Mouse (Mus musculus) stomach, embryonic 16.5 days (tissue): ENCODE results near the gene Tenm3. TPM values are rescaled to one million over a fixed set of nuclear protein-coding genes. Genes with fewer than 3 reads are reported as not detected.
A peak's percentile ranks its signal among the peaks of the same experiment; 100 is the strongest.

Source experiments
- ATAC-seq: fragments of 200-750 bp; cut with Nextera tagmentation; 2 replicates; pipeline ENCODE4 v1.8.0; 2017; ENCODE audit warnings: moderate number of reproducible peaks, moderate TSS enrichment; ENCODE audit not compliant: insufficient read depth, low FRiP score
- H3K27ac ChIP-seq: fragments of 300-500 bp; sonication (generic); 2 replicates; pipeline ENCODE4 v1.5.1; 2014; ENCODE audit warnings: low read length
- H3K27me3 ChIP-seq: fragments of 300-500 bp; sonication (generic); 2 replicates; pipeline ENCODE4 v1.6.1; 2014; ENCODE audit warnings: low read length, control low read depth, mixed read lengths; ENCODE audit not compliant: control insufficient read depth, insufficient read depth
- H3K36me3 ChIP-seq: fragments of 300-500 bp; sonication (generic); 2 replicates; pipeline ENCODE4 v1.6.1; 2014; ENCODE audit warnings: low read length; ENCODE audit not compliant: control insufficient read depth, insufficient read depth
- H3K4me1 ChIP-seq: fragments of 300-500 bp; sonication (generic); 2 replicates; pipeline ENCODE4 v1.6.1; 2014; ENCODE audit warnings: low read length, control low read depth, mixed read lengths; ENCODE audit not compliant: control insufficient read depth, insufficient read depth
- H3K4me2 ChIP-seq: fragments of 300-500 bp; sonication (generic); 2 replicates; pipeline ENCODE4 v1.6.1; 2014; ENCODE audit warnings: low read depth, low read length, mixed read lengths
- H3K4me3 ChIP-seq: fragments of 300-500 bp; sonication (generic); replicated peaks from 2 replicates; pipeline ENCODE4 v1.5.1; 2014; ENCODE audit warnings: mild to moderate bottlenecking, low read length
- H3K9ac ChIP-seq: fragments of 300-500 bp; sonication (generic); 2 replicates; pipeline ENCODE4 v1.6.1; 2014; ENCODE audit warnings: low read length
- H3K9me3 ChIP-seq: fragments of 300-500 bp; sonication (generic); replicated peaks from 2 replicates; pipeline ENCODE4 v1.6.1; 2016; ENCODE audit warnings: low read length, control low read depth; ENCODE audit not compliant: control insufficient read depth
- WGBS: fragments of 180-500 bp; shearing (Covaris S2); extraction: QIAGEN DNeasy Blood & Tissue Kit; methylation state at CpG from one replicate; pipeline ENCODE4 v1.1.7; 2014; 5-methylcytosine and 5-hydroxymethylcytosine counted together
- polyA plus RNA-seq: library from polyadenylated mRNA; unstranded; fragments of >200 nt; fragmentation: Nextera tagmentation; extraction: Ambion mirVana; gene quantifications from 2 replicates; pipeline ENCODE4 v1.2.1, GENCODE M21; 2015

Gene Tenm3
- polyA plus RNA-seq, 1 experiment from 2014 or later = 12.5 TPM

- no peak overlapping the region for H3K9ac ChIP-seq
- no peak overlapping the region for H3K4me2 ChIP-seq
- no peaks in the 10 kb centered on the region; the same call in 1 of the 2 replicates for H3K4me1 ChIP-seq
- no peak for ATAC-seq
- H3K27ac ChIP-seq = no peak overlapping the region
- no peaks in the 10 kb centered on the region for H3K36me3 ChIP-seq
- no peaks in the 10 kb centered on the region for H3K27me3 ChIP-seq
- no peak overlapping the region for H3K4me3 ChIP-seq
- 70% methylated on average over 8 of the region's 8 CpGs for WGBS
- no peaks in the 10 kb centered on the region for H3K9me3 ChIP-seq
These were observed 366.3 kb downstream of the Tenm3 start for GRCm38 (mm10) chr8:48477371-48477935.

- H3K27ac ChIP-seq = no peak overlapping the region
- no peaks in the 10 kb centered on the region for H3K36me3 ChIP-seq
- no peaks in the 10 kb centered on the region; the same call in 1 of the 2 replicates for H3K4me1 ChIP-seq
- H3K27me3 ChIP-seq = no peaks in the 10 kb centered on the region
- ATAC-seq = no peak
- no peak overlapping the region for H3K4me3 ChIP-seq
- no peak overlapping the region for H3K4me2 ChIP-seq
- 32% methylated on average over 1 of the region's 1 CpGs for whole genome bisulfite sequencing
- H3K9me3 ChIP-seq = no peaks in the 10 kb centered on the region
- H3K9ac ChIP-seq = no peak overlapping the region
These were observed 366.9 kb downstream of the Tenm3 start for GRCm38 (mm10) chr8:48476896-48477295.

DNA sequence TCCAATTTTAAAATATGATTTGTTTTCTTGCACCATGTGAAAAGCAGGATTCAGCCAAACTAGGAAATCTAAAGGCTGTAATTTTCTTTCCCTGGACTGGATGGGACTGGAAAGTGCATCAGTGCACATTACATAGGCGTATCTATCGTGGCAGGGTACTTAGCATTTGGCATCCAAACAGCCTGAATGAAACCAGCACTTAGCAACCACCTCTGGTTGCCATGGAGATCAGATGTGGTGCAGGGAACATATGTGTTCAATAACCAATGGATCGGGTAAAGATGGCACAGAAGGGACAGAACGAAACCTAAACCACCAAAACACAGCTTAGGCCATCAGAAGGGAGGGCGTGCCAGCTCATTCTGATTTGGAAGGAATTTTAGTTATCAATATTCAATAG, 376.1 kb downstream of the Tenm3 start:
- Histone ChIP-seq H3K4me1 (no peaks in the 10 kb centered on the region), H3K4me3 (no peak overlapping the region), H3K4me2 (no peak overlapping the region), H3K36me3 (no peaks in the 10 kb centered on the region), H3K27ac (no peak overlapping the region), H3K27me3 (no peaks in the 10 kb centered on the region), H3K9ac (no peak overlapping the region), H3K9me3 (no peaks in the 10 kb centered on the region)
- 87% methylated on average over 5 of the region's 5 CpGs for WGBS
- ATAC-seq = no peak

- ATAC-seq = 0 out of 2 replicates have a peak, but pooled peaks have one; percentile 17
These were observed 385.4 kb downstream of the Tenm3 start for GRCm38 (mm10) chr8:48458373-48458772.

DNA sequence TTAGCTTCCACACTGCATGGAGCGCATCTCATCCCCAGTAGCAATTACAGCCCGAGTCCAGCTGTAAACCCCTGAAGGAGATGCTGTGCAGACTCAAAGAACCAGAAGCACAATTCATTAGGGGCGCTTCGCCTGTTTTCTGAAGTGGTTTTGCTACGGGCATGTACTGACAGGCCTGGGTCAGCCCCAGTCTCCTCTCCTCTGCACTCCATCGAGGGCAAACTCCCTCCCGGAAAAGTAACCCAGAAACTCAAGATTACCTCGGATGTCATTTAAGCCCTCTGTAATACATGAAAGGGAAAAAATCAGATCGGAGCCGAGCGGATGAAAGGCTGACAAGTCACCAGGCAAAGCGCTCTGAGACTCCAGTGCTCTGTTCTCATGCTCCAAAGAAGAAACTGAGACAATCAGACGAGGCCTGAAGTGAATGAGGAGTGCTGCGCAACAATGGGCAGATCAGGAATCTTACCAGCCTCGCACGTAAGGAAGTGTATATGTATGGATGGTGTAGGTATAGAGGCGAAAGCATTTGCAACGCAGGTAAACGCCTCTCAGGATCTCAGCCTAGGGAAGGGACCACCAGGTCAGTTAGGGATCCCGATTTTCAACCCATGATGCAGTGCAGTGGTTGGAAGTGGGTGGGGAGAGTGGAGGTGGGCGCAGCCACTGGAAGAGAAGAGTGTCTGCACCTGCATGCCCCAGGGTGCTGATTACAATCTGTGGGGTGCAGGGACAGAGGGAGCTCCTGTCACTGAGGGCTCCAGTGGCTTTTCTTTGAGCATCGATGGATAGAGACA, 387.2 kb downstream of the Tenm3 start:
- H3K36me3 ChIP-seq = no peaks in the 10 kb centered on the region
- no peaks in the 10 kb centered on the region for H3K4me1 ChIP-seq
- H3K4me2 ChIP-seq = peak overlapping the region; percentile 25; the same call in 1 of the 2 replicates
- H3K27ac ChIP-seq = no peak overlapping the region
- no peak for ATAC-seq
- H3K9me3 ChIP-seq = no peaks in the 10 kb centered on the region
- H3K27me3 ChIP-seq = no peaks in the 10 kb centered on the region
- no peak overlapping the region for H3K4me3 ChIP-seq
- no peak overlapping the region for H3K9ac ChIP-seq
- 61% methylated on average over 22 of the region's 22 CpGs for WGBS

More at GRCm38 (mm10) chr8:48458373-48458772, 385.4 kb downstream of the Tenm3 start:
- no peaks in the 10 kb centered on the region for H3K27me3 ChIP-seq
- H3K4me3 ChIP-seq = no peak overlapping the region
- H3K9ac ChIP-seq = no peak overlapping the region
- no peaks in the 10 kb centered on the region for H3K4me1 ChIP-seq
- no peaks in the 10 kb centered on the region for H3K9me3 ChIP-seq
- H3K4me2 ChIP-seq = no peak overlapping the region
- 31% methylated on average over 5 of the region's 5 CpGs for WGBS
- no peaks in the 10 kb centered on the region for H3K36me3 ChIP-seq
- no peak overlapping the region for H3K27ac ChIP-seq

DNA sequence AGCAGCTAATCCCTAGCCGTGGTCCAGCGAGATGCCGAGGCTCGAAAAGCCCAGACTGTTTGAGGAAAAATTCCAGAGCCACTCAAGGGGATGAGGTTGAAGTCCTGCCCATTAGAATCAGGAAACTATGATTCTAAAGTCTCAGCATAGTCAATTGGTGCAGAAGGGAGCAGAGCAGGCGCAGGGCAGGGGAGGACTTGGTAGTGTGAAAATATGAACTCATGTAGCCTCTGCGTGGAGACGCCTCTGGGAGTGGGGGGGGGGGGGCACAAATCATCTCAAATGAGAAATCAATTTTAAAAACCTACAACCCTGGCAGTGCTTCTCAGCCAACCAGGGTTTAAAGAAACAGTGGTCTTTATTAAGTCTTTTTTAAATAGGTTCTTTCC, 392.5 kb downstream of the Tenm3 start:
- ATAC-seq = no peak
- 45% methylated on average over 7 of the region's 7 CpGs for WGBS
- Histone ChIP-seq H3K4me1 (no peaks in the 10 kb centered on the region), H3K4me3 (no peak overlapping the region), H3K27ac (no peak overlapping the region), H3K9me3 (no peaks in the 10 kb centered on the region), H3K36me3 (no peaks in the 10 kb centered on the region), H3K27me3 (no peaks in the 10 kb centered on the region), H3K4me2 (no peak overlapping the region), H3K9ac (no peak overlapping the region)

DNA sequence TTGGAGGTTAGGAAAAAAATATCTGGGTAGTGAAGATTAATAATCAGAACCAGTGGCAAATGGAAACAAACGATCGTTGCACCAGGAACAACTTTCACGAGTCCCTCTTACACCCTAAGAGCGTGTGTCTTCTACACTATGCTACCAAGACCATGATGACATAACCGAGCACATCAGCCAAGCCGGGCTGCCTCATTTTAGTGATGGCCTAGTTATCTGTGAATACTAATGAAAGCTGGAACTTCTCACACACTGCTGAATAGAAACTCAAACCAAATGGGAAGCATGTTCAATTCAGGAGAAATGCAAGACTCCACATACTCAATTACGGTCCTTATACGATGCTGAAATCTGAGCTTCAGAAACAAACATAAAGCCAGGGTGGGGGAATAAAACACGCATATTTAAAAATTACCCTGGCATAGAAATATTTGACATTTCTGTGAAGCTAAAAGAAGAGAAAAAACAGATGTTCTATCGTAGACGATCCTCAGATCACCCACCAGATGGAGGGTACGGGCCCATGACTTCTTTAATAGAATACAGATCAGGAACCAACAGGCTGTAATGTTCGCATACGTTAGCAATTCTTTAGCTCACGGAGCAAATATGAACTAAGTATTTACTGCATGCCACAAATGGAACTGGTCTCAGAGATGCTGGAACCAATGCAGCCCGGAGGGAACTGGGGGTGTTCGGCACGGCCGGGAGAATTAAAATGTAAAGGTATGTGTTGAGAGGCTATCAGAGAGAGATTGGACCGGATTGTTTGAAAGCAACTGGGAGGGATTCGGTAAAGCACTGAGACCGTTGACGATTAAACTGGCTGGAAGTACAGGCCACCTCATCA, 393.1 kb downstream of the Tenm3 start:
- no peaks in the 10 kb centered on the region for H3K4me1 ChIP-seq
- H3K9ac ChIP-seq = no peak overlapping the region
- no peaks in the 10 kb centered on the region for H3K36me3 ChIP-seq
- no peaks in the 10 kb centered on the region for H3K27me3 ChIP-seq
- ATAC-seq = no peak
- no peak overlapping the region for H3K4me2 ChIP-seq
- H3K9me3 ChIP-seq = no peaks in the 10 kb centered on the region
- H3K4me3 ChIP-seq = no peak overlapping the region
- WGBS = 74% methylated on average over 23 of the region's 23 CpGs
- no peak overlapping the region for H3K27ac ChIP-seq

DNA sequence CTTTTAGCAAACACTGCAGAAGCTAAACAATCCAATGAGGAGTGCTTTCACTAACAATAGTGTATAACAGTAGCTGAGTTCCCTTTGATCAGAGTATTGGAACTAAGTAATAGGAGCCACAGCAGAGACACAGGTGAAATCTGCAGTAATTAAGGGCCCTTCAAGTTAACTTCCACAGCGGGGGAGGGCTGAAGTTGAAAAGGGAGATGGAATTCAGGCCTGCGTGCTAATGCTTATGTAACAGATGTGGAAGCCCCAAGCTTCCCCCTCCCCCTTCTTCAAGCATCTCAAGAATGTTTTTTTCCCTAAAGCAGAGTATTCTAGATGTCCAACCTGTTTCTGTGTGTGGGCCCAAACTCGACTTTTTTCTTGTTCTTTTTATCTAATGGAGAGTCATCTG, 394.1 kb downstream of the Tenm3 start:
- WGBS = 13% methylated on average over 3 of the region's 3 CpGs
- ATAC-seq = no peak
- Histone ChIP-seq H3K4me2 (no peak overlapping the region), H3K36me3 (no peaks in the 10 kb centered on the region), H3K4me3 (no peak overlapping the region), H3K27me3 (no peaks in the 10 kb centered on the region), H3K9ac (no peak overlapping the region), H3K9me3 (no peaks in the 10 kb centered on the region), H3K4me1 (no peaks in the 10 kb centered on the region), H3K27ac (no peak overlapping the region)

DNA sequence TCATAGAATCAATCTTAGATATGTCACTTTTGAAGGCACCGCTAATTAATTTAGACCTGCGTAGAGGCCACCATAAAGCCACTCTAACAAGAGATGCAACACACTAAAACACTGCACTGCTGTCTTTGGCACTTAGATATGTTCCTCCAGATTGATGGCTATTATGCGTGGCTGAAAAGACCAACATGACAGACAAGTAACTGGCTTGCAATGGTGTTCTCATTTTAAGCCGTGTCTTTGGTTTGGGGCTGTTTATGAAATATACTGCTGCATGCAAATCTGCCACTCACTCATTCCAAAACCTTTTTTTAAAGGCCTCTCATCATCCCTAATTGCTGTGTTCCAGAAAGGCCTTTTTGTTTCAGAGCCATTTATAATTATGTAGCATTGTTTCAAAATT, 398.1 kb downstream of the Tenm3 start:
- no peak overlapping the region for H3K9ac ChIP-seq
- 91% methylated on average over 4 of the region's 4 CpGs for WGBS
- no peak for ATAC-seq
- H3K9me3 ChIP-seq = no peaks in the 10 kb centered on the region
- no peak overlapping the region for H3K4me3 ChIP-seq
- H3K27me3 ChIP-seq = no peaks in the 10 kb centered on the region
- no peaks in the 10 kb centered on the region for H3K4me1 ChIP-seq
- H3K36me3 ChIP-seq = no peaks in the 10 kb centered on the region
- no peak overlapping the region for H3K4me2 ChIP-seq
- no peak overlapping the region for H3K27ac ChIP-seq
